Mouse (Mus musculus): ENCODE measurements around the gene Ctdsp1. TPM values are rescaled to one million over a fixed set of nuclear protein-coding genes. Genes with fewer than 3 reads are reported as not detected.

The Ctdsp1 gene
- polyA plus RNA-seq, 1 experiment from 2014 or later: 72.3 TPM

DNA sequence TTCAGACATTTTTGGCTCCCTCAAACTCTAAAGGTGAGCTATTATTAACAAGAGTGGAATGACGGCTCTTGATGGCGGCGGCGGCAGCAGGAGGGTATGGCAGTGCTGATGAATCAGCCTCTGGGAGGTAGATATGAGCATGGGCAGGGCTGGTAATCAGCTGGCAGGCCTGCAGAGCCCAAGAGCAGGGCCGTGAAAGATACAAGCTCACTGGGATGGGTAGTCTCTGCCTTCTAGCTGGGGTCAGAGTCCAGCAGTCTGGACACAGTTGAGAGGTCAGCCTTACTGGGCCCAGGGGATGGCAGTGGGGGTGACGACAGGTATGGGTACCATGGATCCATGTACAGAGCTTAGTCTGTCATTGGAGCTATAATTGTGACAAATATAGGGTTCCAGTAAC, 41.9 kb downstream of the Ctdsp1 start:
- Histone ChIP-seq H3K4me2 (ENCODE audit: low read depth, low read length) (no peak overlapping the region), H3K4me1 (ENCODE audit: control insufficient read depth, insufficient read depth, low read length) (peaks cover 8% of the 10 kb centered on the region), H3K27ac (ENCODE audit: low read length) (peak overlapping the region; percentile 54), H3K36me3 (ENCODE audit: control insufficient read depth, insufficient read depth, low read length) (peaks cover 3% of the 10 kb centered on the region; the same call in 1 of the 2 replicates), H3K9ac (ENCODE audit: low read depth, low read length) (no peak overlapping the region), H3K27me3 (replicated peaks; ENCODE audit: control insufficient read depth, insufficient read depth, low read length) (no peaks in the 10 kb centered on the region), H3K4me3 (ENCODE audit: low read length) (no peak overlapping the region), H3K9me3 (ENCODE audit: control insufficient read depth, low read length) (no peaks in the 10 kb centered on the region)
- ATAC-seq: peak; percentile 21; the same call in 1 of the 2 replicates
- WGBS: 71% methylated on average over 6 of the region's 6 CpGs

DNA sequence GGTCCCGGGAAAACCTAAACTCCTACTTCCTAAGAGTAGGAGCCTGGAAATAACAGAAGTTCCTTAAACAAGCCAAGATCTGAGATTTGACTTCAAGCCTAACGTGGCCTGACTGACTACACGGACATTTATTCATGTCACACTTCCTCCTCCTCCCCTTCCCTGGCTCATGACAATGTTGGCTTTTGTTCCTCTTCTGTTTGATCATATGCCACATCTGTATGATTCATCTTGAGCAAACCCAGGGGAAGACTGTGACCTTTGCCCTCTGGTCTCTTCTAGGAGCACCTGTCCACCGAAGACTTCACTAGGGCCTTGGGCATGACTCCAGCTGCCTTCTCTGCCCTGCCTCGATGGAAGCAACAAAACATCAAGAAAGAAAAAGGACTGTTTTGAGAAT, 43.3 kb downstream of the Ctdsp1 start:
- Histone ChIP-seq H3K27me3 (replicated peaks; ENCODE audit: control insufficient read depth, insufficient read depth, low read length) (no peaks in the 10 kb centered on the region), H3K4me2 (ENCODE audit: low read depth, low read length) (no peak overlapping the region), H3K27ac (ENCODE audit: low read length) (peak overlapping the region; percentile 81), H3K36me3 (ENCODE audit: control insufficient read depth, insufficient read depth, low read length) (peaks cover 5% of the 10 kb centered on the region), H3K9me3 (ENCODE audit: control insufficient read depth, low read length) (no peaks in the 10 kb centered on the region), H3K9ac (ENCODE audit: low read depth, low read length) (no peak overlapping the region), H3K4me3 (ENCODE audit: low read length) (no peak overlapping the region), H3K4me1 (ENCODE audit: control insufficient read depth, insufficient read depth, low read length) (peaks cover 11% of the 10 kb centered on the region)
- peak; percentile 60 for ATAC-seq
- 37% methylated on average over 5 of the region's 5 CpGs for WGBS

DNA sequence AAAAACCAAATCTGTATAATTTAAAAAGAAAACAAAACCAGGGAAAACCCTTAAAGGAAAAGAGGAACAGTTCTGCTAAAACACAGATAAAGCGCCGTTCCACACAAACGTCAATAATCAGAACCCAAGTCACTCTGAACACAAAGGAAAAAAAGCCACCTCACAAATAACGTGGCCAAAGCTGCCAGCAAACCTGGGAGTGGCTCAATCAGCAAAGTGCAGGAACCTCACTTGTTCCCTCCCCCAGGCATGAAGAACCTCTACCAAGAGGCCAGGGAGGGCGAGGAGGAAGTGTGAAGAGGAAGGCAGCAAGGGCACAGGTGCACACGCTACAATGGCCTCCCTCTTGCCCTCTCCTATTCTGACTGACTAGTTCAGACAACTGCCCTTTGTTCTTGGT, 44.3 kb downstream of the Ctdsp1 start:
- Histone ChIP-seq H3K27me3 (replicated peaks; ENCODE audit: control insufficient read depth, insufficient read depth, low read length) (no peaks in the 10 kb centered on the region), H3K4me1 (ENCODE audit: control insufficient read depth, insufficient read depth, low read length) (peaks cover 11% of the 10 kb centered on the region), H3K4me2 (ENCODE audit: low read depth, low read length) (no peak overlapping the region), H3K27ac (ENCODE audit: low read length) (peak overlapping the region; percentile 60), H3K9me3 (ENCODE audit: control insufficient read depth, low read length) (no peaks in the 10 kb centered on the region), H3K36me3 (ENCODE audit: control insufficient read depth, insufficient read depth, low read length) (peaks cover 8% of the 10 kb centered on the region), H3K4me3 (ENCODE audit: low read length) (no peak overlapping the region), H3K9ac (ENCODE audit: low read depth, low read length) (no peak overlapping the region)
- WGBS: 62% methylated on average over 6 of the region's 6 CpGs
- ATAC-seq: peak; percentile 78

GRCm38 (mm10) chr1:74437702-74438427, 46.6 kb downstream of the Ctdsp1 start:
- H3K9ac ChIP-seq (ENCODE audit: low read depth, low read length): no peak overlapping the region
- no peak overlapping the region for H3K4me3 ChIP-seq (ENCODE audit: low read length)
- ATAC-seq: peak; percentile 56
- H3K9me3 ChIP-seq (ENCODE audit: control insufficient read depth, low read length): no peaks in the 10 kb centered on the region
- peaks cover 11% of the 10 kb centered on the region for H3K4me1 ChIP-seq (ENCODE audit: control insufficient read depth, insufficient read depth, low read length)
- H3K36me3 ChIP-seq (ENCODE audit: control insufficient read depth, insufficient read depth, low read length): peaks cover 8% of the 10 kb centered on the region
- H3K27ac ChIP-seq (ENCODE audit: low read length): no peak overlapping the region
- no peak overlapping the region for H3K4me2 ChIP-seq (ENCODE audit: low read depth, low read length)
- no peaks in the 10 kb centered on the region for H3K27me3 ChIP-seq (replicated peaks; ENCODE audit: control insufficient read depth, insufficient read depth, low read length)
- 59% methylated on average over 8 of the region's 8 CpGs for WGBS

GRCm38 (mm10) chr1:74439166-74439876, 48.0 kb downstream of the Ctdsp1 start:
- WGBS: 87% methylated on average over 19 of the region's 19 CpGs

GRCm38 (mm10) chr1:74444538-74444937, 53.2 kb downstream of the Ctdsp1 start:
- H3K27ac ChIP-seq (ENCODE audit: low read length): no peak overlapping the region
- H3K9ac ChIP-seq (ENCODE audit: low read depth, low read length): no peak overlapping the region
- no peak for ATAC-seq
- H3K9me3 ChIP-seq (ENCODE audit: control insufficient read depth, low read length): no peaks in the 10 kb centered on the region
- H3K4me3 ChIP-seq (ENCODE audit: low read length): no peak overlapping the region
- peaks cover 6% of the 10 kb centered on the region; the same call in 1 of the 2 replicates for H3K36me3 ChIP-seq (ENCODE audit: control insufficient read depth, insufficient read depth, low read length)
- WGBS: 96% methylated on average over 2 of the region's 2 CpGs
- H3K4me2 ChIP-seq (ENCODE audit: low read depth, low read length): no peak overlapping the region
- H3K27me3 ChIP-seq (replicated peaks; ENCODE audit: control insufficient read depth, insufficient read depth, low read length): no peaks in the 10 kb centered on the region
- no peaks in the 10 kb centered on the region for H3K4me1 ChIP-seq (ENCODE audit: control insufficient read depth, insufficient read depth, low read length)

More at GRCm38 (mm10) chr1:74439166-74439876, 48.0 kb downstream of the Ctdsp1 start:
- H3K4me2 ChIP-seq (ENCODE audit: low read depth, low read length): no peak overlapping the region
- H3K9ac ChIP-seq (ENCODE audit: low read depth, low read length): no peak overlapping the region
- ATAC-seq: no peak
- peaks cover 8% of the 10 kb centered on the region for H3K36me3 ChIP-seq (ENCODE audit: control insufficient read depth, insufficient read depth, low read length)
- no peaks in the 10 kb centered on the region for H3K27me3 ChIP-seq (replicated peaks; ENCODE audit: control insufficient read depth, insufficient read depth, low read length)
- peaks cover 6% of the 10 kb centered on the region for H3K4me1 ChIP-seq (ENCODE audit: control insufficient read depth, insufficient read depth, low read length)
- H3K9me3 ChIP-seq (ENCODE audit: control insufficient read depth, low read length): no peaks in the 10 kb centered on the region
- H3K4me3 ChIP-seq (ENCODE audit: low read length): no peak overlapping the region
- H3K27ac ChIP-seq (ENCODE audit: low read length): no peak overlapping the region

MicroRNAs within 50 kb of the gene (microRNA counts, 519-probe panel; counts per million panel counts)
- microRNA mmu-miR-26b: 3,052 counts per million, percentile 78 among the panel's probes with 10 or more counts

Small RNA genes lying within 50 kb of the gene (microRNA-seq; reads per million reads assigned to microRNA genes)
- gene Mir26b: 44,780 reads per million, percentile 99 among the genes with 10 or more reads in this experiment

Other genes with a start within 250 kb of the Ctdsp1 start
- 0.22 and 0.27 TPM in 2 replicates for gene Cxcr2, start 237.5 kb upstream of the Ctdsp1 start, polyA plus RNA-seq (2015; fragmentation: Nextera tagmentation; extraction: Ambion mirVana)
- gene Cxcr1, start 196.9 kb upstream of the Ctdsp1 start, polyA plus RNA-seq (2015; fragmentation: Nextera tagmentation; extraction: Ambion mirVana): not detected in 2 replicates
- gene Arpc2, start 155.4 kb upstream of the Ctdsp1 start, polyA plus RNA-seq (2015; fragmentation: Nextera tagmentation; extraction: Ambion mirVana): 556 and 575 TPM in 2 replicates
- gene Gpbar1, start 113.0 kb upstream of the Ctdsp1 start, polyA plus RNA-seq (2015; fragmentation: Nextera tagmentation; extraction: Ambion mirVana): 2.6 and 2.7 TPM in 2 replicates
- 246 and 256 TPM in 2 replicates for gene Aamp, start 106.8 kb upstream of the Ctdsp1 start, polyA plus RNA-seq (2015; fragmentation: Nextera tagmentation; extraction: Ambion mirVana)
- 139 and 148 TPM in 2 replicates for gene Pnkd, start 106.6 kb upstream of the Ctdsp1 start, polyA plus RNA-seq (2015; fragmentation: Nextera tagmentation; extraction: Ambion mirVana)
- 77.3 and 79.8 TPM in 2 replicates for gene Tmbim1, start 85.9 kb upstream of the Ctdsp1 start, polyA plus RNA-seq (2015; fragmentation: Nextera tagmentation; extraction: Ambion mirVana)
- 0.24 and 0.50 TPM in 2 replicates for gene Catip, start 29.4 kb upstream of the Ctdsp1 start, polyA plus RNA-seq (2015; fragmentation: Nextera tagmentation; extraction: Ambion mirVana)
- gene Slc11a1, start 16.3 kb upstream of the Ctdsp1 start, polyA plus RNA-seq (2015; fragmentation: Nextera tagmentation; extraction: Ambion mirVana): 8.0 and 8.9 TPM in 2 replicates
- gene Vil1, start 17.9 kb downstream of the Ctdsp1 start, polyA plus RNA-seq (2015; fragmentation: Nextera tagmentation; extraction: Ambion mirVana): 207 and 244 TPM in 2 replicates
- 51.5 and 52.1 TPM in 2 replicates for gene Cnot9, start 114.5 kb downstream of the Ctdsp1 start, polyA plus RNA-seq (2015; fragmentation: Nextera tagmentation; extraction: Ambion mirVana)
- 0.10 and 0.29 TPM in 2 replicates for gene Plcd4, start 151.4 kb downstream of the Ctdsp1 start, polyA plus RNA-seq (2015; fragmentation: Nextera tagmentation; extraction: Ambion mirVana)
- 20.3 and 20.9 TPM in 2 replicates for gene Usp37, start 152.8 kb downstream of the Ctdsp1 start, polyA plus RNA-seq (2015; fragmentation: Nextera tagmentation; extraction: Ambion mirVana)
- gene Zfp142, start 196.7 kb downstream of the Ctdsp1 start, polyA plus RNA-seq (2015; fragmentation: Nextera tagmentation; extraction: Ambion mirVana): 3.5 and 3.6 TPM in 2 replicates
- gene Bcs1l, start 196.8 kb downstream of the Ctdsp1 start, polyA plus RNA-seq (2015; fragmentation: Nextera tagmentation; extraction: Ambion mirVana): 21.5 and 23.3 TPM in 2 replicates
- gene Rnf25, start 209.9 kb downstream of the Ctdsp1 start, polyA plus RNA-seq (2015; fragmentation: Nextera tagmentation; extraction: Ambion mirVana): 26.3 and 28.2 TPM in 2 replicates
- gene Stk36, start 209.9 kb downstream of the Ctdsp1 start, polyA plus RNA-seq (2015; fragmentation: Nextera tagmentation; extraction: Ambion mirVana): 3.0 and 3.3 TPM in 2 replicates